Mouse (Mus musculus) cerebellum, adult 2 months (tissue): ENCODE results near the gene Med10.

Experiments used
- CTCF ChIP-seq: fragments of 200-500 bp; IDR thresholded peaks from 2 replicates; pipeline ENCODE4 v1.5.1; 2011; ENCODE audit warnings: low read depth, mild to moderate bottlenecking, control low read depth, low read length, moderate library complexity, borderline replicate concordance; ENCODE audit not compliant: insufficient read depth
- POLR2A ChIP-seq: fragments of 200-500 bp; IDR thresholded peaks from 2 replicates; pipeline ENCODE4 v1.6.1; 2011; ENCODE audit warnings: low read length, control low read depth, borderline replicate concordance; ENCODE audit not compliant: insufficient read depth

GRCm38 (mm10) chr13:69792541-69793009 is 9.6 kb upstream of the Med10 start:
- TF ChIP-seq CTCF (no peak), POLR2A (no peak)
